Mouse (Mus musculus): ENCODE results near the gene Tns4.
A peak's percentile ranks its signal among the peaks of the same experiment; 100 is the strongest.

Tns4 gene

DNA sequence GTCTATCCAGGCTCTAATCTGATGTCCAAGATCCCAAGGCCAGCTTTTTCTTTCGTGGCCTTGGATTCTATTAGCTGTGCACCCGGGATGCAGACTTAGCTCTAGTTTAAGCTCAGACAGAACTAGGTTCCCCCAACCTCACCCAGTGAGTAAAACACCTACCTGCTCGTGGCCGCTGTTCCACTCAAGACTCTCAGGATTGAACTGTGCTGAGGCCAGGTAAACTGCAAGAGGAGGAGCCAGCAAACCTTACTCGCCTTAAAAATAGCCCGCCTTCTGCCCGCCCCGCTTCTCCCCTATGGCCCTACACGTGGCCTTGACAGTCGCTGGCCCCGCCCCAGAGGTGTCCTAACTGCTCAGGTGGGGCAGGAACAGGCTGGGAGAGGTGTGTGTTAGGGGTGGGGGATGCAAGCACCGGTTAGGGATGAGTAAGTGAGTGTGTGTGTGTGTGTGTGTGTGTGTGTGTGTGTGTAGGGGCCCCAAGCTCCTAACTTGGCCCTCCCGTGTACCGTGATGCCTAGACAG lies at the start of gene Tns4:
TSS of gene Tns4 (minus strand) at position 230 of the 525 bp plus-strand sequence.
- no peak for DNase-seq (ENCODE audit: low spot score)

DNA sequence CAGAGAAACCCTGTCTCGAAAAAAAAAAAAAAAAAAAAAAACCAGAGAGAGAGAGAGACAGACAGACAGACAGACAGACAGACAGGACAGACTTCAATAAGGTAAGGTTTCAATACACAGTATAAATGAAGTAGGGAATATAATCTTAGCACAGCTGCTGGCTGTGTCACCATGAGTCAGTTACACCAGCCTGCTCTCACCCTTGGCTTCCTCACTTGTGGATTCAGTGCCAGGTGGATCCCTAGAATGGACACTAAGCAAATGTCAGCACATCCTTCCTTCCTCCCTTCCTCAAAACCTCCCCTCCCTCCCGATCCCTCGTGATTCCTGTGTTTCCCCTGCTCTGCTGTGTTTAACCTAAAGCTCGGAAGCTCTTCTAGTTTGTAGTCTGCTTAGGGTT lies 48.3 kb upstream of the Tns4 start:
- no peak for DNase-seq (ENCODE audit: low spot score)

DNA sequence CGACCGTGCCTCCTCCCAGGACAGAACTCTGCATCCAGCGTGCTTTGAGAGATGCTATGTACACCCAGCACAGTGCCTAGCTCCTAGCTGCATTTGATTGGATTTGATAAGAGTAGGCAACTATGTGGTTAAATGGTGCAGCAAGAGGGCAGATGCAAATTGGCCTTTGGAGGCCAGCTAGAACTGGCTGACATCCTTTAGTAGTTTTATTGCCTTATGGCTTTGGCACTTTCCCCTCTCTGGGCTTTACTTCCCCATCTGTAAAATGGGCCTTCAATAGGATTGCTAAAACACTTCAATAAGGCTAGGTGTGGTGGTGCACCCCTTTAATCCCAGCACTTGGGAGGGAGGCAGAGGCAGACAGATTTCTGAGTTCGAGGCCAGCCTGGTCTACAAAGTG lies 47.9 kb upstream of the Tns4 start:
- no peak for DNase-seq (ENCODE audit: low spot score)

DNA sequence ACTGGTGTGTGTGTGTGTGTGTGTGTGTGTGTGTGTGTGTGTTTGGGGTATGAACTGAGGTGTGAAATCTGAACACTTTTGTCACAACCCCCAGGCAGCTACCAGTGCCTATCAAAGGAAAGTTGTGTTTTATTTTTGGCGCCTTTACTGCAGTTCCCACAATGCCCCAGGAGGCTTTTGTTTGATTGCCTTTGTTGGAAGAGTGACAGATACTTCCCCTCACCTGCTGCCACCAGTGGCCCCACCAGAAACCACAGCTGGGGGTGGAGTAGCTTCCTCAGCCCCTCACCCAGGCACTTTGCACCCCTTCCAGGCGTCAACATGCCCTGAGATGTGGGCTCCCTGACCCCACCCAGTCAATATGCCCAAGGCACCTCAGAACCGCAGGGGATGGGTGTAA lies 47.3 kb upstream of the Tns4 start:
- no peak for DNase-seq (ENCODE audit: low spot score)

DNA sequence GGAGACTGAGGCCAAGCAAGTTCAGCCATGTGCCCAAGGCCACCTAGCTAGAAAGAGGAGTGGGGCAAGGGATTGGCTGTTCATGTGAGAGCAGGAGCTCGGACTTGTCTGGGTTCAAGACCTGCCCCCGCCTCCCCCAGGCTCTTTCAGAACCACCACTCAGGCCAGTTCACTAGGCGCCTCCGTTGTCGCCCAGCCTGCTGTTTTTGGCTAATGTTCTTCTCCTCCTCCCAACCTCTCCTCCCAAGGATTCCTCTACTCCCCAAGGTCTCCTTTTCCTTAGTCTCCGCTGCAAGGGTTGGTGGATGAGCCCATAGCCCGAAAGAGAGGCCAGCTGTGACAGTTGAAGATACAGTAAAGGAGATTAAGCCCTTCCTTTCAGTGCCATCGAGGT lies 45.9 kb upstream of the Tns4 start:
- DNase-seq (ENCODE audit: low spot score): no peak

DNA sequence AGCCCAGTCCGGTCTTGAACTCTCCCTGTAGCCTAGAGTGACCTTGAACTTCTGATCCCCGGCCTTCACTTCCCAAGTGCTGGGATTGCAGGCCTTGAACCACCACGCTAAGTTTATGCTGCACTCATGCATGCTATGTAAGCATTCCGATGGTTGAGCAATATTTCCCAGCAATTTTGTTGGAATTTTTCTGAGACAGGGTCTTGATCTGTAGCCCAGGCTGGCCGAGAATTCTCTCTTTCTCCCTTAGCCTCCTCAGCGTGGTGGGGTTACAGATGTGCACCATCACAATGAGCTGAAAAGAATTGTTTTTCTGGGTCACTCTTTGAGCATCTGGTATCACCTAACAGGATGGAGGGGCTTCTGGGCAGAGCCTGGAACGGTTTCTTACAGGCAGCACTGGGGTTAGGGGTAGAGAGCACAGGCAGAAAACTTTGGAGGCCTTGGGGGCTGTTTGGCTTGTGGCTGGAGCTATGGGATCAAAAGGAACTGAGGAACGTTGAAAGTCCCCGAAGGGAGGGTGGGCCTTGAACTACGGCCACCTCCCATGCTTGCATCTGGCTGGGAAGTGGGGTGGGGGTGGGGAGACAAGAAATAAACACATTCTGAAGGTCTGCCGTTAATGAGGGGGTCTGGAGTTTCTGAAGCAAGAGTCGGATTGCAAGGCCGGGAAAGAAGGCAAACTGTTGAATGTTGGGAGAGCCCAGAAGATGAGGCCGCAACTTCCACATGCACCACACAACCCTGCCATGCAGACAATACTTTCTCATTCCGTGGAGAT lies 45.4 kb upstream of the Tns4 start:
- DNase-seq (ENCODE audit: low spot score): no peak

DNA sequence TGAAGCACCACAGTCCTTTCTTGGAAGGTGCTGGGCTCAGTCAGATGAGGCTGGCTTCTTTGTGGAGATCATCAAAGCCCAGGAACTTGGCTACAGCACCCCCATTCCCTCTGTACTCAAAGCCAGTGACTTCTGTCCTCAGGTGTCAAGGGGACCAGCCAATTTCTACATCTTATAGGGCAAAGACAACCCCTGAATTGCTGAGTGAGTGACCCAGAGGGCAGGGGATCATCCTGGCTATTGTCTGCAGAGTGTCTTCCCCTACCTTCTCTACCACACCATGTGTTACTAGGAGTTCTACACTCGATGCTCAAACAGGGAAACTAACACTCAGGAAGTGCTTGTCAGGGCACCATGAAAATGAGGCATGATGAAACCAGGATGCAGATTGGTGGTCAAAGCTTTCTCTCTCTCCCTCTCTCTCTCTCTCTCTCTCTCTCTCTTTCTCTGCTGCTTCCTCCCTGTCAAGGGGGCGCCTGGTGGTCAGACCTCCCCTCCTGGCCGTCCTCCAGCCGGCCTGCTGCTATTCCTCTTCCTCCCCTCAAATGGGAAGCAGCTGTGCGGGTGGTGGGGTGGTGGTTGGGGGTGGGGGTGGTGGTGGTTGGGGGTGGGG lies 44.3 kb upstream of the Tns4 start:
- no peak for DNase-seq (ENCODE audit: low spot score)

DNA sequence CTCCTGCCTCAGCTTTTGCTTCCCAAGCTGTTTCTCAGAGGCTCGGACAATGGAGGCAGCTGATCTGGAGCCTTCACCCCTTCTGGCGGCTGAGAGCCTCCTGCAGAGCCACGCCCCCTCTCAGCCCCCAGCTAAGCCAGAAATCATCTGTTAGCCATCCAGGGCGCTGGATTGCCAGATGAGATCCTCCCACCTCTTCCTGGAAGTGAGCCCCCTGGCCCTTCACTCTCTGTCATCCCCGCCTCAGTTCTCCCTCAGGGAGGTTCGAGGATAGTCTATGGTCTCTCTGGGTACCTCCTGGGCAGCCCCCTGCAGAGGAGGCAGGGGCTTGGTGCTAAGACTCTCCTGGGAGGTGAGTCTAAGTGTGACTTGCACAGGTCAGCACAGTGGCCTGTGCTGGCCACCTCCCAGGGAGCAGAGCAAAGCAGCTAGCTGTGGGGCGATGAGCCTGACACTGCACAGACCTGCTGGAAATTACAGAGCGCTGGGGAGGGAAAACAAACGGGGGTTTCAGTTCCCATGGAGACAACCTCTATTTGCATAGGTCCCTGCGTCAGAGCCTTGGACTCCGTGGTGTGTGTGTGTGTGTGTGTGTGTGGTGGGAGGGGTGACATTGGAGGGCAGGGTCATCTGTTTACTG lies 43.1 kb upstream of the Tns4 start:
- peak; percentile 85 for DNase-seq (ENCODE audit: low spot score)

DNA sequence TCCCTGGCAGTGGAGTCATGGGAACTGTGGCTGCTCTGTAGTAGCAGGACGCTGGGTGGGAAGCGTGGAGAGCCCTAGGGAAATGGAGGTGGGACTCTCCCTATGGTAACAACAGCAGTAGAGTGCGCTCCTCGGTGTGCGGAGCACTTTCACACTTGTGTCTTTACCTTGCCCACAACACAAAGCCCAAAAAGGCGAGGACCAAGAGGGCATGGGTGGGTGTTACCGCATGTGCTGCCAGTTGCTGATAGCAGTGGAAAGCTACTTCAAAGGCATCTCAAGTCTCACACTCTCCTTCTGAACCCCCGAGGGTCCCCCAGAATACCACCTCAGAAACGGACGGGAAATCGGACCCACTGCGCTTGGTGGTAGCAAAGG lies 42.3 kb upstream of the Tns4 start:
- no peak for DNase-seq (ENCODE audit: low spot score)

DNA sequence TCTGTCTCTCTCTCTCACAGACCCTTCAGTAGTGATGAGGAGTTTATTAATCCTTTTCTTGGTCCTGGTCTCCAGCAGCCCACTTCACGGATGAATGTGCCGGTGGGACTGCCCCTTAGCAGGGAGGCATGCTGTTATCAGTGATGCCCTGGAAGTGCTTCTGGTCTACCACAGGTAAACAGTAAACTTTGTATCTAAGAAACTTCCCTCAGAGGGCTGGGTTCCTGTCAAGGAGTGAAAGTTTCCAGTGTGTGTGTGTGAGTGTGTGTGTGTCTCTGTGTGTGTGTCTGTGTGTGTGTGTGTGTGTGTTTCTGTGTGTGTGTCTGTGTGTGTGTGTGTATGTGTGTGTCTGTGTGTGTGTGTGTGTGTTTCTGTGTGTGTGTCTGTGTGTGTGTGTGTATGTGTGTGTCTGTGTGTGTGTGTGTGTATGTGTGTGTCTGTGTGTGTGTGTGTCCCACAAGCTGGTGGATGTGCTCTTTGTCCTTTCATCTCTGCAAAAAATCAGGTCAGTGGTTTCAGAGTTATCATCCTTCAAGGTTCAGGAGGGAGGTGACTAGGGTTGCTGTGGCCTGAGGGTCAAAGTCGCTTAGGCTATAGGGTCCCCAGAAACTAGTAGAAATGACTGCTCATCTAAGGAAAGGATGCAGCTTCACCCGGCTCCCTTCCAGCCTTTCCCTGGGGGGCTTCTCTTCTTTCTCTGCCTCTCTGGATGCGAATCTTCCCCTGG lies 41.8 kb upstream of the Tns4 start:
- no peak for DNase-seq (ENCODE audit: low spot score)

DNA sequence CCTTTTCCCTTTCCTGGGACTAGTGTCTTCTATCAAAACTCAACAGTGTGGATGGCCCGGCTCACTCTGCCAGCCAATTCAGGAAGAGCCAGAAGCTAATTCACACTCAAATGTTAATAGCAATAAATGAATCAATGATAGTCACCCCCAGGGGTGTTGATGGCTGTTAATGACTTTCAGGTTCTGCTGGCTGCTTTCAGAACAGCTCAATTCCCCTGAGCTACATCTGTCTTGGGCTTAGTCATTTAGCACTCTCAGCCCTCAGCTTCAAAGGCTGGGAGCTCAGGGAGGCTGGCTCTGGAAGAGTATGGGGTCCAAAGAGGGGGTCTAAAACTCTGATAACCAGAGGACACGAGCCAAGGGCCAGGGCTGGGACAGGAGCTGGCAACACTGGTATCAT lies 40.2 kb upstream of the Tns4 start:
- no peak for DNase-seq (ENCODE audit: low spot score)

DNA sequence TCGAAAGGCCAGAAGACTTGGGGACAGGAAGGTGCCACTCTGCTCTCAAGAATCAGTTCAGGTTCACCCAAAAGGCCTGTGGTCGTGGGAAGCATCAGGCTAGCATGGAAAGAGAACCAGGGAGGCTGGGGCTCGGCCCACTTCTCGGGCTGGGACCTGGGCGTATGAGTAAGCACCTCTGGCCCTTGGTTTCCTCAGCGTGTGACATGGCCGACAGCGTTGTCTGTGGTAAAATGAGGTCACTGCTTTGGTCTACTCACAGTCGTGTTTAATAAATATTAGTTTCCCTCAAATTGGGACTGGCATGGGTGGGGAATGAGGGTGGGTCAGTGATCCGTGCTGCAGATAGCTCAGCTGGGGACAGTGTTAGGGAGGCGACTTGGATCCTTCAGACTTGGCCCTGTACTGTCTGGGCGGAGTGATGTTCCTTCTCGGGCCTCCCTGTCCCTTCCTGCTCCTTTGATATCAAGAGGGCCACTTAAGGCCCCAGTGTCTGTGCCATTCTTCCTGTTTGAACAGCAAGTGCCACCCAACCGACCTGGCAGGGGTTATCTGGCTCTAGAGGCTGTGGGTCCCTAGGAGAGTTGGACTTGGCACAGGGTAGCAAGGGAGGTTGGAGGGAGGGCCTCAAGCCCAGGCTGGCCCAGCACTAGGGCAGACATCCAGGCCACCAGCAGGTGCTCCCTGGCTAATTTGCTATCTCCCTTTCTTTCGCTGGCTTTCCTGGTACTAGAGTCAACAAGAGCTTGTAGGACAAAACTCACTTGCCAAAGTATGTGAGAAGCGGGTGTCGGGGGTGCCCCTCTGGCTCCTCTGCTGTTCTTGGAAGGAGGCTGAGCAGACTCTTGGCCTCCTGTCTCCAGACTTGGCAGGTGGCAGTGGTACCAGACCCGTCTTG lies 38.9 kb upstream of the Tns4 start:
- DNase-seq (ENCODE audit: low spot score): no peak

DNA sequence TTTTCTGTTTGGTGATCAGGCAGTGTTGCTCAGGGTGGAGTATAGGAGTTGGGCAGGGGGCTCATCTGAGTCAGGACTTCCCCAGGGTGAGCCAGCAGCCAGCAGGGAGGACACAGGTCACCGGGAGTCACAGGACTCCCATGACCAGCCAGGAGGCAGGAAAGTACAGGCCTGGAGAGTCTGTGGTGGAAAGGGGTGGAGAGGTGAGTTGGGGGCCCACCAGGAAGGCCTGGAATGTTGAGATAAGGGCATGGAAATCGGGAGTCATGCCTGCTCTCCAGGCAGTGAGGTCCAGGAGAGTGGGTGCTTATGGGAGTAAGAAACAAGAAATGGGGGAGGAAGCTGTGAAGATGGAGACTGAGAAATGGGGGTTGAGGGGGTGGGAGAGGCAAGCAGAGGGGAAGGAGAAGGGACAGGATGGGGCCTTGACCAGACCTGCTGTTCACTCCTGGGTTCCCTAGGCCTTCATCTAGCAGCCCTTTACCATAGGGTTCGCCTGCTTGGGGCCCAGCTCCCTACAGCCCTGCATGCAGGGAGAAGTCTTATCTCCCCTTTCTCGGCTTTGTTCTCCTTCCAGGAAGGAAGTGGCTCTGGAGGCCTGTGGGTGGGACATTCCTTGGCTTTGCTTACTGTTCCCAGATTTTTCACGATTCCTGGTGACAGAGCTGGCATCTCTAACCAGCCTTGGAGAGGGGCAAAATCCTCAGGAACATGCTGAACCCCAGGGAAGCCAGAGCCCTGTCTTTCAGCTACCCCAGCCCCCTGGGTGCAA lies 37.6 kb upstream of the Tns4 start:
- DNase-seq (ENCODE audit: low spot score): no peak

DNA sequence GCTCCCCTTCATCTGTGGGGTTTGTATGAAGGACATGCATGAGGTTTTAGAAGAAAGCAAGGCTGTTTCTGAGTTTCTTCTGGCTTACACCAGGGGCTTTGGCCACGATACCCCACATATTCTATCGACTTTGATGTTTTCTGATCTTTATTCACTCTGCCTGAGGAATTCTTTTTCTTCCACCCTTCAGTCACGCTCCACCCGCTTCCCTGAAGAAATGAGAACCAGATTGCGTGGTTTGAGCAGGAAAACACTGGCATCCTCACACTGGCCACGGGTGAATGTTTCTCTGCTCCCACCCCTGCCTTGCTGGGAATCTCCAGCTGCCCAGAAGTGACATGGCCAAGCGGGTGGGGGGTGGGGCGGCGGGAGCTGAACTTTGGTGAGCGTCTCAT lies 35.5 kb upstream of the Tns4 start:
- no peak for DNase-seq (ENCODE audit: low spot score)

DNA sequence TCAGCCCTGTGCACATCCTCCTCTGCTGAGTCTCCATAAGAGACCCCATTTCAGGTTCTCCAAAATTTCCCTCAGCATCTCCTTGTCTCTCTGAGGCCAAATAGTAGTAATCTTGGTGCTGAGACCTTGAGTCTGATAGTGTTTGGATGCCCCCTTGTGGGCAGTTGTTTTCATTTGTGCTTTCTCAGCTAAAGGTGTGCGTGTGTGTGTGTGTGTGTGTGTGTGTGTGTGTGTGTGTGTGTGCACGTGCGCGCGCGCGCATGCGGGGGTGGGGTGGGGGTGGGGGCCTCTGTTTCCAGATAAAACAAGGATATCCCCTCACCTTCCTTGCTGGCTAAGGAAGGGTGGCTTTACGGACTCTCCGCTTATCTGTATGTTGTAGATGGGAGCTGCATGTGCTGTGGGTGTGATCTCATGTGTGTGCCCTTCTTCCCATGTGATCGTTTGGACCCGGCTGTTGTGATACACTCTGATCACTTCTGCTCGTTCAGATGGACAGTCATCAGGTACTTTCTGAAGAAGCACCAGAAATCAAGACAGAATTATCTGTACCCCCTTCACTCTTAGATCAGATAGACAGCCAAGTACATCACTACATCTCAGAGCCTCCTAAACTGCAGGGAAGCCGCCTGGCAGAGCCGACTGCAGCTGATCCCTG lies 35.0 kb upstream of the Tns4 start:
- peak; percentile 76 for DNase-seq (ENCODE audit: low spot score)

DNA sequence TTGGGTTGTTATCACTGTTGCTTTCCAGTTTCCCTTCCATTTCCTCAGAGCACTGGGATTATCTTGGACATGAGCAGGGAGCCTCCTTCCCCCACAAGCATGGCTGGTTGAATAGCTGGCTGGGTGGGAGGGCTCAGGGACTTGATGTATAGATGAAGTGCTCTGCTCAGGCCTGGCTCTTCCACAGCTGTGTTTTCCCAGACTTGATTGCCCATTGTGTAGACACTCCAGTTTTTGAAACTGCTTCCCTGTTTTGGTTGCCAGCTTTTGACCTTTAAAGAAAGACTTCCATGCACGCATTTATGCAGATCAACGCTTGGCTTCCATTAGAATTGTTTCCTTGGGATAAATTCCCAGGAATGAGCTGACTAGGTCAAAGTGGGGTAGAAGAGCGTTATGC lies 33.6 kb upstream of the Tns4 start:
- no peak for DNase-seq (ENCODE audit: low spot score)

DNA sequence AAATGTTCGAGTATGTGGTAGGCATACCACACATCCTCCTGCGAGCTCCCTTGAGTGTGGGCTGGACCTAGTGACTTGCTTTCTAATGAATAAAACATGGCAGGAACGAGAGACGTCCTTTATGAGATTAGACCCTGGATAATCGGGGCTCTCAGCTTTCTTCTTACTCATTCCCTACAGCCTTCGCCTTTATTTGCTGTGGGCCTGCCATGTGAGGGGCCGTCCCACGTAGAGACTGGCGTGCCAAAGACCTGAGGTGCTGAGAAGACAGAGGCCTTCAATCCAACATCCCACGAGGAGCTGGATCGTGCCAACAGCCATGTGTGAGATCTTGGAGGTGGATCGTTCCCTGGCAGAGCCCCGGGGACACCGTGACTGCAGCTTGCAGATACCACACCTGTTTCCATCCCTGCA lies 32.1 kb upstream of the Tns4 start:
- DNase-seq (ENCODE audit: low spot score): no peak

DNA sequence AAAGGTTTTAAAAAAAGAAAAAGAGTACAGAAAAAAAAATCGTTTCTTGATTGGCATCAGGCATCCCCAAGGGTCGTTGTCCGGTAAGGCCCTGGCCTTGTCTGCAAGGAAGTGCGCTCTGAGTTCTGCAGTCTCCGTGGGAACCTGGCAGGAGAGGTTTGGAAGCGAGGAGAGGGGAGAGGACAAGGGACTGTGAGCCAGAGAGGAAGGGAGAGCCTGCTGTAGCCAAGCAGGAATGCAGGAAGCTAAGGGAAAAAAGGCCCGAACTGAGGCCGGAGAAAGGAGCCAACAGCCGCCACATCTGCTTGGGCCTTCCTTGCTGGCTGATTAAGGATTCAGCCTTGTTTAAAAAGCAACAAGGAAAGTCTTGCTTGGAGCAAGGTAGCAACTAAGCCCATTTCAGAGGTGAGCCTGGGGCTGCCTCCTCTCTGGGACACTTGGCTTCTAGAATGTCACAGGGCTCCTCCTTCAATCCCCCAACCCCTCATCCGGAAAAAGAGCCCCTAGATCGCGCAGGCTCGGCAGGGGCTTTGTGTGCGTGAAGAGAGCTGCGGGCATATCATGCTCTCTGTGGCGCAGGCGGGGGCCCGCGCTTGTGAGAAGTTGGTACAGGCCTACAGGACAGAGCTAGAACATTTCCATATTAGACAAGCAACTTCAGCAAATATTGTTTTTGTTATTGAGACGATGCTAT lies 31.6 kb upstream of the Tns4 start:
- no peak for DNase-seq (ENCODE audit: low spot score)

DNA sequence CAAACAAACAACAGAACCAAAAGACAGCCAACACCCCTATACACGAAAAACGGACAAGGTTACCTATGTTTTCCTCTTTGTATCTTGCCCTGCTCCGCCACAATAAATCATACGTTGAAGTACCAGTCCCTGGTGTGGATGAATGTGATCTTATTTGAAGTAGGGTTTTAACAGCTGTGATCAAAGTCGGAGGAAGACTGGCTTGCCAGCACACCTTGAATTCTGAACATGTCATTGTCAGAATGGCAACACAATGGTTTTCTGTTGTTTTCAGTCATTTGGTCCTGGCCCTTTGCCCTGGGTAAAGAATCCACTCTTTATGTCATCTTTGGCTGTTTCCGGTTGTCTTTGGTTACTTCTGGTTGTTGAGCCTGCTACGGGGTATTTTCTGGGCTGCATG lies 29.9 kb upstream of the Tns4 start:
- no peak for DNase-seq (ENCODE audit: low spot score)

DNA sequence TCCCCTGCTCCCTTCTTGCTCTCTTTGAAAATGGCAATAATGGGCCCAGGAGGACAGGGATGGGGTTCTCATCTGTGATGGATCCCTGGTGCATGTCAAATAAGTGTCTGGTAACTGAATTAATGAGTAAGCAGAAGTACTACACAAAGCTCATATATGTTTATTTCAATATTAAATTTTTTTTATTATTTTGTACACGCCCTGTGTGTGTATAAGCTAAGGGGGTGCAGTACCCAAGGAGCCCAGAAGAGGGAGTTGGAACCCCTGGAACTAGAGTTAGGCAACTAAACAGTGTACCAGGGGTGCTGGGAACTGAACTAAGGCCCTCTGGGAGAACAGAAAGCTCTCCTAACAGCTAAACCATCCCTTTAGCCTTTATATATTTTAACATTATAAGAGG lies 29.3 kb upstream of the Tns4 start:
- DNase-seq (ENCODE audit: low spot score): no peak

All from embryo, embryonic 10 days (tissue).